Mouse (Mus musculus) ovary, postnatal 36 days (tissue): ENCODE data around the gene Aak1.

Experiments used
- DNase-seq: peaks from one replicate; pipeline ENCODE4 v3.0.0; 2022; ENCODE audit warnings: low spot score, mixed read lengths

Aak1 gene

DNA sequence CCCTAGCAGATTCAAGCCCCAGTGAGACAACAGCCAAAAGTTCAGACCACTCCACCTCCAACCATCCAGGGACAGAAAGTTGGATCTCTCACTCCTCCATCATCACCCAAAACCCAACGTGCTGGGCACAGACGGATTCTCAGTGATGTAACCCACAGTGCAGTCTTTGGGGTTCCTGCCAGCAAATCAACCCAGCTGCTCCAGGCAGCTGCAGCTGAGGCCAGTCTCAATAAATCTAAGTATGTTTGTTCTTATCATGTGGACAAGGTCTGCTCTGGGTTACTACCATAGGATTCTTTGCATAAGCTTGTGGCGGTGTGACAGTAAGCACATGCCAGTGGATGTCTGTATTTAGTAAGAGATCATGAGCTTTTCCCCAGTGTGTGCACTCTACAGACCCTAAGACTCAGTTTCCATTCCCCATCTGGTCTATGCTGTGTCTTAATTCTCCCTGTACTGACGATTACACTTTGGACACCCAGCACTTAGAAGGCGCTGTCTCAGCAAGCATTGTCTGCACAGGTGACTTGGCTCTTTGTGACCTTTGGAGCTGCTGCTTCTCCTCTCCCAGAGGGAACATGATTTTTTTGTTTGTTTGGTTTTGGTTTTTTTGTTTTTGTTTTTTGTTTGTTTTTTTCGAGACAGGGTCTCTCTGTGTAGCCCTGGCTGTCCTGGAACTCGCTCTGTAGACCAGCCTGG, 114.8 kb downstream of the Aak1 start:
- DNase-seq = no peak

DNA sequence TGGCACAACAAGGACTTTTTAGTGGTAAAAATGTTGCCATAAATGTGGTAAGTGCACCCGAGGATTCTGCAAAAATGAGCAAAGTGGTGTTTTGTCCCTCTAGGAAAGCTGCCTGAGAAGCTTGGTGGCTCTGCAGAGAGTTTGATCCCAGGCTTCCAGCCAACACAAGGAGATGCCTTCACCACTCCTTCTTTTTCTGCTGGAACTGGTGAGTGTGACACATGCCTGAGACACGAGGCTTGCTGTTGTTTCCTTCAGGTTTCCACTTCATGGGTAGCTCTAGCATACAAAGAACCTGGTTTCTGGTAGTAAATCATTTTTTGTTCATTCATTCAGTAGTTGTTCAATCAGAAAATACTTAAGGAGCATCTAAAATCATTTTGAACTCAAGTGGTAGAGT, 117.8 kb downstream of the Aak1 start:
- no peak for DNase-seq

DNA sequence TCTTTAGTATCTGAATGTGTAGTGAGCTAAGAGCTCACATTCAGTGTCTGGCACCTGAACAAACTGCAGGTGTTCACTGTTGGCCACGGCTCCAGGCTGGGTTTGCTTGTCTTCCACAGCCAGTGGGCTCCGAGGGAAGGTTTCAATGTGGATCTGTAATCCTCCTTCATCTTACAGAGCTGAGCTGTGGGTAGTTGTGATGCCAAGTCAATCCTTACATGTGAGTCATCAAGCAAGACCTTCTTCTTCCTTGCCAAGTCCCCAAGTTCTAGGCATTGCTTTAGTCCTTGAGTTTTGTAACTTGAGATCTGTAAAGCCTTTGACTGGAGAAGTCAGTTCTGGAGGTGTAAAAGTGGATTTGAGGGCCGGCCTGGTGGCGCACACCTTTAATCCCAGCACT, 124.6 kb downstream of the Aak1 start:
- no peak for DNase-seq

DNA sequence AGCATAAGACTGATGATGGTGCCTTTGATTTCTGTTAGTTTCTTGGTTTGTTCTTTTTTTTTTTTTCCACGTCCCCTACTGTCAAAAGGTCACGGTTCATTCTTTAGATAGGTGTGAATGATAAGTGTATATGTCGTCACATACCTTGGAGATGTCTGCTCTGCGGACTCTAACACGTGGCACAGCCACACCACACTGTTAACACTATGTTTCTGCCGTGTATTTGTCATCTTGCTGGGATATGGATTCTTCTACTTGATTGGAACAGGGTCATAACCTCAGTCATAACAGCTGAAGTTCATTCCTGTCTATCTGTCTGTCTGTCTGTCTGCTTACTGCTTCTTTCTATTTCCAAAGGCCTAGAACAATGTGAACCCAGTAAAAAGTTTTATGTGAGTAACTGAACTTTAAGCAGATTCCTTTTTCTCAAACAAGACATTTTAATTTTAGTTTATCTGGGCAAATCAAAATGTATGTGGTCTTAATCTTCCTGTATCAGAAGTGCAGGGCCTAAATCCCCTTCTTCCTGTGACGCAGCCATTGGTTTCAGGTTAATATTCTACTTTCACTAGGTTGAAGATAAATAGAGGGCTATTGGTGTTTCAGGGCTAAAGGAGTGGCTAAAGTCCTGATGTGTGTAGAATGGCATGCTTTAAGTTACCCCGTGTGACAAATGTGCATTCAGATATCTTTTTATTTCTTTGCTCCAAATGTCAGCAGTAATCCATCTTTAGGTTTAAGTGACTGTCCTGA, 129.0 kb downstream of the Aak1 start:
- no peak for DNase-seq

DNA sequence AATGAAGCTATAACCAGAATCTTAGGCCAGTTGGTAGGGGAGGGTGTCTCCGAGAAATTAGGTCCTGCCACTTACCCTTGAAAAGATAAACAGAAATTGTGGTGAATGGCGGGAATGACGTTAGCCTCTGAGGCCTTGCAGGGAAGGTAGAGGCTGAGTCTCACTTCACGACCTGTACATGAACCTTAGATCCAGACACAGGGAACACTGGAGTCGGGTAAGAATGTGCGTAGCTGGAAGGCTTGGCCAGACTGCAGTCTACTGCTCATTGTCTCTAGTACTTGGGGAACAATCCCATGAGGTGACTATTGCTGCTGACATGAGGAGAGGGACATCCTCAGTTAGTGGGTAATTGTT, 129.6 kb downstream of the Aak1 start:
- no peak for DNase-seq

DNA sequence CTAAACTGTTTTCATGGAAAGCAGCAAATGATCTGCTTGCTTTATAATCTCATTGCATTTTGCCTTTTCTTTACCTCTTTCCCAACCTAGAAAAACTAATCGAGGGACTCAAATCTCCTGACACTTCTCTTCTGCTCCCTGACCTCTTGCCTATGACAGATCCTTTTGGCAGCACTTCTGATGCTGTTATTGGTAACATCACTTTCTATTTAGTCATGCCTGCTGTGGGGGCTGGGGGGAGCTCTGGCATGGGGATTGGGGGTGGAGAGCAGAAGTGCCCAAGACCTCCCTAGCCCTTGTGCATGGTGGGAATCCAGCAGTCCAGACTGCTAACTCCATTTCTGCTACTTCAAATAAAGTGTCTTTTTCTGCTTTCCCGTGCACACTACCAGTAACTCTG, 131.9 kb downstream of the Aak1 start:
- no peak for DNase-seq

DNA sequence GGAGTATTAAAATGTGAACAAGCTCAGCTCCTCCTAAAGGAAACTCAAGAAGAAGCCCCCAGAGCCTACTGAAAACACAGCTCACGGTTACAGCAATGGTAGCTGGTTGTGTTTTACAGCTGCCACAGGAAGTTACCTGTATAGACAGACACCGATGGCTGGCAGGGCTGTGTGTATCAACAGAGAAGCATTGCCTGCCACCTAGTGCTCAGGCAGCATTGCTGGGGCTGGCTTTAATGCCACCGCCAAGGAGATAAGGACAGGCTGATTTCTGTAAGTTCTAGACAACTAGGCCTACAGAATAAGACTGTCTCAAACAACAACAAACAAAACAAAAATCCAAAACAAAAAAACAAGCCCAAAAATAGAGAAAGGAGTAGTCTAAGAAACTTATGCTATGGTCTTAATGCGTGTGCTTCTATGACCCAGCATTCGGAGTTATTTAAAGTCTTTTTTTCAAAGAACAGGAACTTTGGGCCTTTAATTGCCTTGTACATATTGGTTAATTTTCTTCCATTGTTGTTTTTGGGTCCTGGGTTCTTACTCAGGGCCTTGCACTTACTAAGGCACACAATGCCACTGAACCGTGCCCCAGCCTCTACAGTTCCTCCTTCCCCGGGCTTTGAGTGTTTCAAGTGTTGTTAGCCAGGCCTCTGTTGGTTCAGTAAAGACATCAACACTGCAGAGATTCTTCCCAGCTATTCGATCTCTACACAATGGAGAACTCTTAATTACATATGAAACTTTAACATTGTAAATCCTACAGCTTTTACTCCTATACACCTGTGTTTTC, 136.2 kb downstream of the Aak1 start:
- no peak for DNase-seq

DNA sequence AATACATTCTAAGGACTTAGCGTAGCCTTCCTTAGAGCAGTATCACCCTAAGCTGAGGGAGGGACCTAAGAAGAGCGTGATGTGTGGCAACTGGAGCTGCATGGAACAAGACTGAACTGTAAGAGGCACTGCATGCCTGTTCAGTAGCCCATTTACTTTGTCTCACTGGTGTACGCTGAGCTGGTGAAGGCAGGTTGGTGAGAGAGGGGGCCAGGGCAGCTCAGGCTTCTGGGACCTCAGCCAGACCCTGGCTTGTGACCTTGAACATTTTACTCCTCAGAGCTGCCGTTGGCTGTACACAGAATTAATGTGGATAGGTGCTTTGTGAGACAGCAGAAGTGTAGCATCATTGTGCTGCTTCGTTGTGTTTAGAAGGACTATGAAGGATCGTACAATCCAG, 140.3 kb downstream of the Aak1 start:
- DNase-seq = peak; percentile 71

DNA sequence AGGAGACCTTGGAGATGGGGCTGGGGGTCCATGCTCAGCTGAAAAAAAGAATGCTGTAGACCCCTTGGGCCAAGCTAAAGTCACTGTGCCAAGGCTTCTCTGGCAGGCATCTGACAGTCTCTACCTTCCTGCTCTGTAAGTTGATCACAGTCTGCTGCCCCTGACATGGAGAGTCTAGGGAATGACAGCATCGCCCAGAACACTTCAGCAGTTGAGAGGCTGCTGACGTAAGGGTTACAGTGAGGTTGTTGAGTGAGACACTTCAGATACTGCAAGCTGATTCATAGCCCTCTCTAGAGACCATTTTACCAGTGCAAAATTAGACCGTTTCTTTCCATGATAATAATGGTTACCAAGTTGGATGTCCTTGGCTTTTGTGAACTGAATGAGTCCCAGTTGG, 141.7 kb downstream of the Aak1 start:
- no peak for DNase-seq

DNA sequence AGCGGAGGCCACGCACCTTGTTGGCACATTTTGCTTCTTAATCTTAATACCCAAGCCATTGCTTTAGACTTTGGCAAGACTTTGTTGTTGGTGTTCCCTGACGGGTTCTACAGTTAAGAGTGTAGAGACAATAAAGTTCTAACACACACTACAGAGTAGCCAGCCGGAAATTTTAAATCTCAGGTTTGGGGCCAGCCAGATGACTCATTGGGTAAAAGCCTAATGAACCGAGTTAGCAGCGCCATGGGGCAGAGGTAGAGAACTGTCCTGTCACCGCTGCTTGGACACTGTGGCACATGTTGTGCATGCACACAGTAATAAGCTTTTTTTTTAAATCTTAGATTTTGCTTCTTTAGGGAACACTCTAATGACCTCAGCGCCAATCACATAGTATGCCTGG, 143.0 kb downstream of the Aak1 start:
- no peak for DNase-seq

DNA sequence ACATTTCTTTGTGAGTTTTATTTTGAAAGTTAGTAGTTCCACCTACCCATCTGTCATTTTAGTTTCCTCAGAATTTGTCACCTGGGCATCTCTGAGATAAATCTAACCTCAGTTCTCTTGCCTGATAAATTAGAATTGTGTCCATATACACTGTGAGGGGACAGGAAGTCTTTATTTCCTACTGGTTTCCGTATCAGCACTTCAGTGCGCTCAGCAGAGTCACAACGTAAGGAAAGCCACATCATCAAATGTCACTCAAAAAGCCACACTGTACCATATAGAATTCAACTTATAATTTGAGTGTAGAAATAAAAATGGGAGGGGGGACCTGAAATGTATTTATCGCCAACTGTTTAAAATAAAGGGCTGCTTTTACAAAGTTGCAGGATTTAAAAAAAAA, 144.9 kb downstream of the Aak1 start:
- no peak for DNase-seq

DNA sequence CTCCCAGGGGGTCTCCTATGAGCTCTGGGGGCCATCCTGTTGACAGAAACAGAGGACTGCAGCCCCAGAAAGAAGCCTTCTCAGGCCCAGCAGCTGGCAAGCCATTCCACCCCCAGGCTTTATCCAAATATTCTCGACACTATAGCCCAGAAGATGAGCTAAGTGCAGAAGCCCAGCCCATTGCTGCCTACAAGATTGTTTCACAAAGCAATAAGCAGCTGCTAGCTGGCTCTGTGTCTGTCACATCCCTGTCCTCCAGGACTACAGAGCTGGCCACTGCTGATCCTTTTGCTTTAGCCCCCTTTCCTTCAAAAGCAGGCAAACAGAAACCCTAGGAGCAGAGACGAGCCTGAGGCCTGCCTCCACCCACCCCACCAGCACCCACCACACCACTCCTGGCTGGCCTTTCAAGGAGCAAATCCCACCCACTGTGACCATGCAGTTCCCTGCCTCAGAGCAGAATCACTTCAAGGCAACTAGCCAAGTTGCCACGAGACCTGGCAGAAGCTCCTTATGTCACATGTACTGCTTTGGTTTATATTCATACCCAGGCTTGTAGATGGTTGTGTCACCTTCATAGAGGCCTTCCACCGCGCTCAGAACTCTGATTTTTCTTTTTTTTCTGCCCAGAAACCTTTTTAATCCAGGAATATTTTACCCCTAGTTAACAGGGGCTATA, 147.5 kb downstream of the Aak1 start:
- no peak for DNase-seq

DNA sequence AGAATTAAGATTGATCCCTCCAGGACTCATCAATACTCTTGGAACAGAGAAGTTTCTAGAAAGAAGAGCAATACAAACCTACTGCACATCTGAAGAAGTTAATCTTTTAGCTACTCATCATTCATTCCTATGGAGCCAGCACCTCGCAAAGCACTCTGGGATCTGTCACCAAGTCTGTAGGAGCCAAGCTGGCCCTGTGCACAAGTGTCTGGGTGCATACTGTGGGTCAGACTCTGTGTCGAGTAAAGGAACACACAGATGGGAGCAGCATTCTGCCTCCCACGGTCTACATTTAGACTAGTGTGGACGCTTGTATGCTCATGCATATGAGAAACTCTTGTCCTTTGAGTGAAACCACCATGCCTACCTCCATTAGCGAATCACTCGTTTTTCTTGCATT, 148.0 kb downstream of the Aak1 start:
- DNase-seq = no peak

DNA sequence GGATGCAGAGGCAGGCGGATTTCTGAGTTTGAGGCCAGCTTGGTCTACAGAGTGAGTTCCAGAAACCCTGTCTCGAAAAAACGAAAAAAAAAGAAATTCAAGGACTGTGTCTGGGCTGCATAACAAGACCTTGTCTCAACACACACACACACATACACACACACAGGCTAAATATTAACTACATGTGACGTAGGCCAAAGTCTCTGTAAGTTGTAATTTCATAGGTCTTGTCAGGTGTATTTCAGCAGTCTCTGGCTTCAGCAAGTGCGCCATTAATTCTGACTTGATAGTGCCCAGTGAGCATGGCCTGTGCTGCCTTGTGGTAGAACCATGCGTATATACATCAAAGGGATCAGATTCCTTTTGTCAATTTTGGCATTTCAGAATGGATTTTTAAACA, 152.7 kb downstream of the Aak1 start:
- no peak for DNase-seq

DNA sequence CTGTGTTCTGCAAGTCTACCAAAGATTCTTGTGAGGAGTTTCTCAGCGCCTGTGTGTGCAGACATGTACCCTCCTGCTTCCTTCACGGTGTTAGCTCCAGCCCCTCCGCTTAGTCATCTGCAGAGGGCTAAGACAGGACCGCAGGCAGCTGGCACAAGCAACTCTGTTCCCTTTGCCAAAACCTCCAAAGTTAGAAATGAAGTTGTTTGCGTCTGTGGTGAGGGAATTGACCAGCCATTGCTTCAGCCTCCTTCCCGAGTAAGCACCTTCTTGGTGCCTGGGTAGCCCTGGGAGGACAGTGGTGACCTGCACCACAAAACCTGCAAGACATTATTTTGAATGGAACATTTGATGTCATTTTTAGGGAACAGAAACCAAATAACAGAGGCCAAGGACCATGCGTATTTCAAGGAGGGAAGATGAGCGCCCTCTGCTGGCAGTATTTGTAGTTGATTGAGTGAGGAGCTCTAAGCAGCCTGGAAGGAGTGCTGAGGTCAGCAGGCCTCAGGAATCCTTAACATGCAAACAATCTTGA, 153.3 kb downstream of the Aak1 start:
- peak; percentile 72 for DNase-seq

DNA sequence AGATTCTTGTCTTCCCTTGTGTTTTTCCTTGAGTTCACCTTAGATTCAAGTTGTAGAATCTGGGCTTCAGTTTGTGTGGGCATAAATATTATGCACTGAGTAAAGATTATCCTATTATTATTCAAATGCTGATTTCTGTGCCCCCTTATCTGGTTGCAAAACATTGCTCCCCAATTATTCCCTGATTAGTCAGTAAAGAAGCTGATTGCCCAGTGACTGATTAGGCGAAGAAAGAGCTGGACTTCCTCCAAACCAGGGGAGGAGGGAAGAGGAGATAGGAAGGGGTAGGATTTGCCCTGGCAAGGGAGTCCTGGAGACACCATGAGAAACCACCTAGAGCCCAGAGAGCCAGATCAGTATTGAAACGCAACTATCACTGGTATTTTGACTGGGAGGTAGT, 154.8 kb downstream of the Aak1 start:
- DNase-seq = no peak

DNA sequence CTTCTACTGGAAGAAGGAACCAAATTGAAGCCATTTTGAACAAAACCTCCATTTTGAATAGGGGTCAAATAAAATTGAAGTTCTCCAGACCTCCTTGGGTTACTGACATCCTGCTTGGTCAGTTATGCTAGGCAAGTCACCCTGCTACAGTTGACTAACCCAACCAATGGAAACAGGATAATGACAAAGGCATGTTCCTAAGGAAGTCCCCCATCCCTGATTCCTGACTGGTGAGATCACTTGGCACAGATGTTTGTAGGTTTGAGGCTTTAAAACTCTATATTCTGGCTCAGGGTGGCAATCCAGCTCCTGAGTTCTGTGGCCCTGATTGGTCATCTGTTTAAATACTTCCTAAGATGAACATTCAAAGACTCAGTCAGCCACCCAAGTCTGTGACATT, 156.3 kb downstream of the Aak1 start:
- DNase-seq = no peak

DNA sequence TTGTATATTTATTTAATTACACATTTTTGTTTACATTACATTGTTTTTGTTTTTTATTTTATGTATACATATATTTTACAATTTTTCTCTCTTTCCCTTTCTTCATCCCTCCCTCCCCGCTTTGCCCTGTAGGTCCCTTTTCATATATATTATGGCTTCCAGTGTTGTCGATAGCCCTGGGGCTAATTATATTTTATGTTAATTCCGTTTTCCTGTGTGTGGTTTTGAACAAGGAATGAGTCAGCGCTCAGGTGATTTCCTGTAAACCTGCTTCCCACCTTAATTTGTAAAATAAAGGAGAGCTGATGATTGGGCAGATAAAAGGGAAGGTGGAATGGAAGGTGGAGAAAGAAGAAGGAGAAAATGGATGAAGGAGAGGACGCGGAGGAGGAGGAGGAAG, 159.6 kb downstream of the Aak1 start, which contains the start of gene Nfu1:
TSS of gene Nfu1 (plus strand) at position 350 of the 400 bp plus-strand sequence.
- no peak for DNase-seq

DNA sequence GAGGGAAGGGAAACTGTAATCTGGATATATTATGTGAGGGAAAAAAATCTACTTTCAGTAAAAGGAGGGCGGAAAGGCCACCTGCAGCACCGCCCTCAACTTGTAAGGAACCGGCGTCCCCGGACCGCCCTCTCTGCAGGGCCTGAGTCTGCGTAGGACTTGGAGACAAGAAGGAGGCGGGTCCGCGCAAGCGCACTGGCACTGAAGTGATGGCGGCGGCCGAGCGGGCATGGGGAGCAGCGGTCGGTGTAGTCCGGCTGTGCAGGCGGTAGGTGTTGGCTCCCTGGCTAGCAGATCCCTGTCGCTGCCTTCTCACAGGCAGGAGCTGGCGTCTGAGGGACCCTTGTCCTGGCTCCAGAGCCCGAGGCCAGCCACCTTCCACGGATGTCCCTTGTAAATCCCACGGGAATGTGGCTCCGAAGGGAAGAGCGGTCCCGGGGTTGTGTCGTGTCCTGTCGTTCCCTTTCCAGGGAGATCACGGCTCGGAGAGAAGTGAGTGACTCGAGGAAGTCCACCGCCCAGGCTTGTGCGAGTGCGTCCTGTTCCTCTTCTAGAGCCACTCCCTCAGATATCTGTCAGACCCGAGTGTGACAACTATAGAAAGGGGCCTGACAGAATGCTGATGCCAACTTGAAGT, 160.5 kb downstream of the Aak1 start:
- peak; percentile 95 for DNase-seq

DNA sequence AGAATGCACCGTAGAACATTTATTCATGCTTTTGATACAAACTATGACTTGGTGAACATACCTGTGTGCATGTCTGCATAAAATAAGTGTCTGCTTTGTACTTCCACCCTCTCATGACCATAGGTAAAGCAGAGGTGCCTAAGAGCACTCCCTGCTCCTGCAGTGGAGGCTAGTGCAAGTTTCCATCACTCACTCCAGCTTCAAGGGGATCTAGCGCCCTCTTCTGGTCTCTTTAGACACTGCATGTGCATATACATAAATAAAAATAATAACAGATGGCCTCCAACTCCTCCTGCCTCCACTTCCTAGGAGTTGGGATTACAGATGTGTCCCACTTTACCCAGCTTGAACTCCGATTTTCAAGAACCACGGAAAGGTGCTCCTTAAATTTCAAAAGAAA, 167.6 kb downstream of the Aak1 start:
- no peak for DNase-seq

DNA sequence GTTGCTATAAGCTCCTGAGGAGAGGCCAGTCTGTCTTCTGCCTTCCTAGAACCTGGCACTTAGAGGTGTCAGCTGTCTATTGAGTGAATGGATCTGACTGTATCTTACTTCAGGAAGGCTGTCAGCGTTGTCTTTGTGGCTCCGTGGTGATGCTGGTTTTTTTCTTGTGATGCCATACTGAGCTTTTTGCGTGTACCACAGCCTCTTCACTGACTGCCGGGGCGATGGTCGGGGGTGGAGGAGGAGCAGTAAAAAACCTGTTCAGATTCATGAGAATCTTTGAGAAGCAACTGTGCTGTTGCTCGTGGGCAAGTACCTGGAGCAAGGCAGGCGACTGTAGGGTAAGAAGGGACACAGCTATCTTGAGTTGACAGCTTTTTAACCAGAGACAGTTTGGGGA, 169.6 kb downstream of the Aak1 start:
- no peak for DNase-seq

DNA sequence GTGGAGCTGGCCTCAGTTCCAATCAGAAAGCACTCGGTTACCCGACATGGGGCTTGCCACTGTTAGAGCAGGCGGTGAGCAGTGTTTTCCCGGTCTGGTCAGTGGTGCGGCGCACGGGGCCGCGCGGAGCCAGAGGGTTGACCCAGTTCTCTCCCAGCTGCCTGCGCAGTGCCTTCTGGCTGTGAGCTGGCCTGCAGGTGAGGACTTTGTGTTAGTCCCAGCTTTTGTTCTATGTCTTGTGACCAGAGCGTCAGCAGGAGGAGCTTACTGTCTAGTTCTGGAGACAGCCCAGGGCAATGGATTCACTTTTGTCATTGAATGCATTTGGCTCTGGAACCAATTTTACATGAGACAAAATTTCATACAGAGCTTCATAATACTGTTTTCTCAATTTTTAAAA, 172.5 kb downstream of the Aak1 start:
- no peak for DNase-seq
